Mouse (Mus musculus): ENCODE data around the gene Mcl1.

Mcl1 gene

DNA sequence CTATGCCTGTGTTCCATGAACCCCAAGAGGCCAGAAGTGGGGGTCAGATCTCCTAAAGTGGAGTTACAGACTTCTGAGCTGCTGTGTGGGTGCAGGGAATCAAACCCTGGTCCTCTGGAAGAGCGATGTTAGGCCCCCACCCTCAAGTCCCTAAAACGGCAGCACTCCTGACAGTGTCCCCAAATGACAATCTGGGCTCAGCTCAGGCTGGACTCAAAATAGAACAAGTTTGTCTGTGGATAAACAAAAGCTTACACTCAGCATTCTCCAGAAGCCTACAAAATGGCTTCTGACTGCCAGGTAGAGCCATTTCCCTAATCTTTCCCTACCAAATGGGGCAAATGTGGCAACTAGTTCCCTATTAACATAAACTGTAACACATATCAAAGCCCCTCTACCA lies 42.5 kb downstream of the Mcl1 start:
- in situ Hi-C loops (cut with MboI, MseI) = no loop called here

DNA sequence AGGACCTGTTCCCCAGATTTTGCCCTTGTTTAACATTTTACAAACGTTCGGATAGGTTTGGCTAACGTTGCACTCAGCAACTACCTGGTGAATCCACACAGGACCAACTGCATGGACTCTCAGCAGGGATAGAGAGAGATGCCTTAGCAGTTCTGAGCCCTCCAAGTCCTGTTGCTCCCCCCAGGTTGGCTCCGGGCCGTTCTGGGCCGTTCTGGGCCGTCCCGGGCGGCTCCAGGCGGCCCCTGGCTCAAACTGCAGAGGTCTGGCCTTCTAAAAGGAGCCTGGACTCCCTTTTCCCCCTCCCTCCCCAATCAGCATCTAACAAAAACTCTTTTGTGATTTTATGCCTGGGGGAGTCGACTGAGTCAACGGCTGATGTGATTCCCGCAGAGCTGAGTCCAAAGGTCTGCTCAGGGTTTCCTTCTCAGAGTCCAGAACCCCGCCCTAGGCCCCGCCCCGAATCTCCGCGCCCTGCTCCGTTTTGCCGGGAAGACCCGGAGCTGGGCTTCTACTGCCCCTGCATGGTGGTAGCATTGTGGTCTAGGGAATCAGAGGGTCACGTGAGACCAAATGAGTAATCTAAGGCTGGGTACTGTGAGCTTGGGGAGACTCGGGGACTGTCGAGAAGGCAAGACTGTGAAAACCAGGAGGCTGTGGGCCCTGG lies 43.4 kb downstream of the Mcl1 start:
- in situ Hi-C loops (cut with MboI, MseI) = no loop called here

DNA sequence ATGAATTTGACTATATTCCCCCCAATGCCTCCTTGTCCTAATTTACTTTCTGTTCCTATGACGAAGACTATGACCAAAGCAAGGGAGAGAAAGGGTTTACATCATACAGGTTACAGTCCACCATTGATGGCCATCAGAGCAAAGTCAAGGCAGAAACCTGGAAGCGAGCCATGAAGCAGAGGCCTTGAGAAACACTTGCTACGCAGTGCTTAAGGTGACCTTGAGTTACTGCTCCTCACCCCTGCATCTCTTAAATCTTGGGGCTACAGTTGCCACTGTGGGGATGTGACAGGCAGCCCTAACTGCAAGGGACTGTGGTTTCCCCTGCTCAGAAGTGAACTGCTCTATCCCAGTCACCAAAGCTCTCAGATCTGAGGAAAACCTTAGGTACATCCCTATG lies 44.7 kb downstream of the Mcl1 start:
- in situ Hi-C loops (cut with MboI, MseI) = no loop called here

DNA sequence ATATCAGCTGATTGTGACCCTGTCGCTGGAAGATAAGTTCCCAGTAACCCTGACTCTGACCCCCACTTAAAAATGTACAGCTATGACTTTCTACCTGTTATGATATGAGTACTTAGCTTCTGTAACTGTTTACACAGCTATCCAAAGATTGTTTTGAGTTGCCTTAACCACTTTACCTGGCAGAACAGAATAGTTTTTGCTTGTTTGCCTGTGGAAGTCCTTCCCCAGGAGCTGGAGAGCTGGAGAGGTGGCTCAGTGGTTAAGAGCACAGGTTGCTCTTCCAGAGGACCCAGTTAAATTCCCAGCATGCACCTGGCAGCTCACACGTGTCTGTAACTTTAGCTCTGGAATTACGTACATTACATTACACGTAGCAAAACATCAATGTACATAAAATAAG lies 46.0 kb downstream of the Mcl1 start:
- in situ Hi-C loops (cut with MboI, MseI) = no loop called here

DNA sequence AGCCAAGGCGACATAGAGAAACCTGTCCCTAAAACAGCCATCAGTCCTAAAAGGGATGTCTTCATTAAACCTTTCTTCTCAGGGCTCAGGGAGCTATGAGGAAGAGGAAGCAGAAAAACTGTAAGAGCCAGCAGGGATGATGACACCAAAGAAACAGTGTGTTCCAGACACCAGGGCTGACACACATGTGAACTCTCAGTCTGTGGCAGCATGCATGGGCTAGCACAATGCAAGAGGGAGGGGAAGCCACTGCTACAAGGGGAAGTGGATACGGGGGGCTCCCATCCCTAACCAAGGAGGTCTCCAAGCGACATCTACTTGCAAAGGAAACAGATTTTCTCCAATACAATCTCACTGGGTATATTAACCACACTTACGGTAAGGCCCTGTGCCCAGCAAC lies 47.7 kb downstream of the Mcl1 start:
- in situ Hi-C loops (cut with MboI, MseI) = no loop called here

DNA sequence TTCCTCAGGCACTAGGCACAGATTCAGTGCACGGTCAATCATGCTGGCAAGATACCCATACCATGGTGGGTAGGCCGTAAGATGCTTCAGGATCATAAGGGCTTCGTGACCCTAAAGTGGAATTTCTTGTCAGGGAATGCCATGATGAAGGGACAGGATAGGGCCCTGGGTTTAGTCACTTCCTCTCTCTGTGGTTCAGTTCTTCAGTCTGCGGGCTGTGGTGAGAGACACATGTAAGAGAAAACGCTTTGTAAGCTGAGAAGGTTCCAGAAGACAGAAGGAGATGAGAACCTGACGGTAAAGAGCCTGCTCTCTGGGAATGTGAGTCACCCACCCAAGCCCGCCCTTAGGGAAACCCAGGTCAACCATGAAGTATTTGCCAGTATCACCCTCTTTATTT lies 48.9 kb downstream of the Mcl1 start:
- in situ Hi-C loops (cut with MboI, MseI) = no loop called here

DNA sequence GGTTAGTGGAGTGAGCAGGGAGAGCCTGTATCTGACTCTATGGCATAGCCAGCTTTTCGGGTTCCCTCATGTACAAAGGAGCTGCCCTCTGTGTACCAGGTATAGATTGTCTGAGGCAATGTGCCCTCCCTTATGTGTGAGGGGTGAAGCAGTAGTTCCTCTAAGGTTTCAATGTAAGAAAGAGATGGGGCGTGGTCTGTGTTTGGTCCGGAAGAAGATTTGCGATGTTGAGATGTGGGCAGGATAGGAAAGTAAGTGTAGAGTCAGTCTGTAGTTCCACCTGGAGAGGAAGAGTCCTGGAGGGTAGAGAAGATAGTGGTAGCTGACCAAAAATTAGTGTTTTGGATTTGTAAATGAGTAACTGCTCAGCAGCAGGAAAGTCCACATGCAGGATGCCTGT lies 50.5 kb downstream of the Mcl1 start:
- in situ Hi-C loops (cut with MboI, MseI) = no loop called here

DNA sequence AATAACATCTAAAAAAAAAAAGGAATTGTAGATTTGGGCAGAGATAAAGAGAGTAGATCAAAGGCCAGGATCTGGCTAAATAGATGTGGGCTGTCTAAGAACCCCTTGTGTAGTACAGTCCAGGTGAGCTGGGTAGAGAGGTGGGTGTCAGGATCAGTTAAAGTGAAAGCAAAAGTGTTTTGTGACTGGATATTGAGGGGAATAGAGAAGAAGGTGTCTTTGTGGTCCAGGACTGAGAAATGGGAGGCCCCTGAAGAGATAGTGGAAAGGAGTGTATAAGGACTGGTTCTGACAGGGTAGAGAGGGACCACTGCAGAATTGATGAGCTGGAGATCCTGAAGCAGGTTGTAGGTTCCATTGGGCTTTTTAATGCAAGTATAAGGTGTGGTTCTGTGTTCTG lies 51.4 kb downstream of the Mcl1 start:
- in situ Hi-C loops (cut with MboI, MseI) = no loop called here

Measured in T-helper 17 cell (primary cell).